Mouse (Mus musculus): Measurements from ENCODE around the gene Mtfp1.
A peak's percentile ranks its signal among the peaks of the same experiment; 100 is the strongest.
"Not testable (repeated sequence)": the region's sequence is repeated elsewhere in the genome, so short reads cannot be mapped to it uniquely, and the experiment has no call there.

The Mtfp1 gene

DNA sequence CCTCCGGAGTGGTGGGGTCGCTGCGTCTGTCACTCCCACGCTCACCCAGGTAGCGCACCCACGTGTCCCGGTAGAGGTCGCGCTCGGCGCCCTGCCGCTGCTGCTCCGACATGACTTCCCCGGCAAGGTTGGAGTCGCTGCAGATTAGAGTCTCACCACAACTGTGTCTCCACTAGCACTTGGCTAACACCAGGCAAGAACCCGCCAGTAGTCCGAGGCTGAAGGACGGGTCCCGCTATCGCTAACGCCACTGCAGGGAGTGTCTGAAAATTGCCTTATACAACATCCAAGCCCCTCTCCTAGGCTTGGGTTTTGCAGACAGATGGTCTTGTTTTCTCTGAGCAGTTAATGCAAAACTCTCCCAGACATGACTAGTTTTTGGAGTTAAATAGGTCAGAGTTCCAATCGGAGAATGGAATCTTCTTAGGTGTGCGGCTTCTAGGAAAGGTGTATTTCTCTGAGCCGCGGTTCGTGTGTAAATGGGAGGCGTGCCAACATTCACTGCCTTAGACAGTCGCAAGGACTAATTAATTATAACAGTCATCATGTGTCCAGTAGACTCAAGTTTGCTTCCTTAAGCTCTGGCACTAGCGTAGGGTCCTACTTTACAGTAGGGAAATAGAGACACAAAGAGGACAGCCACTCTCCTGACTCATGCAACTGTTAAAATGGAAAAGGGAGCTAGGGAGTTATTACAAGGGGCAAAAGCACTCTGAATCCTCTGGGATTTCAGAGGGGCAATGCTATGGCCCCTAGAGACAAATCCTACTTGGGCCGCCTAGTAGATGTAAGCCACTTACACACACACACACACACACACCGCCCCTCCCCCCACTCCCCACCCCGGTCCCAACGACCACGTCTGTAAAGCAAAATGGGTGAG lies at the start of gene Mtfp1:
Mtfp1 (minus strand) TSS at position 275 of the 883 bp plus-strand sequence.
- DNase-seq (ENCODE audit: low spot score in 2 of 2), result peak; percentile 39 to 53

DNA sequence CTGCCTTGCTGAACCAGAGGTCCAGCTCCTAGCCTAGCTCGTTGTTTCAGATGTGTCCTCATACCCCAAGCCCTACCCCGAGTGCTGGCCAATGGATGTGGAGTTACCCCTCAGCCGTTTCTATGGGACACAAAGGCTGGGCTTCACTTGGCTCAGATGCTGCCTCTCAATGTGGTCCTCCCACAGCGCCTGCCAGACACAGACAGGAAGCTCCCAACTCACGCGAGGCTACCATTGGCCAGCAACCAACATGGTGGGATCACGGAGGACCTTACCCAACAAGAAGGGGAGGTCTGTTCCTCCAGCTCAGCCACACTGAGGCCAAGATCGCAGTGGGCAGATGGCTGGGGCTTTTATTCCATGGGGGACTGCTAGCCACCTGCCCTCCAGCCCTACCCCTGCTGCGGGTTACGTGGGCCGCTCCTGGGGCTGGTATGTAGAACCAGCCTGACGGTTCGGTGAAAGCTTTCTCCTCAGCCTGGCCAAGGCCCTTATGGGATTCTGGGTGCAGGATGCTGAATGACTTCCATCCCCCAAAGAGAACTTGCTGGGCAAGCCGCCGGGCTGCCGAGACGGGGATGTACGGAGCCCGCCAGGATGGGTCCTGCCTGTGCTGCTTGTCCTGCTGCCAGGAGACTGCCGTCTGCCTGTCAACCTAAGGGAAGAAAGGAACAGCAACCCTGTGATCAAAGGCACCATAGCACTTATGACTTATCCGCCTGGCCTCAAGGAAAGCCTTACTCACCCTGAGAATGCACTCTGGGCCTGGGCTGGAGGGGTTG lies 48.2 kb upstream of the Mtfp1 start:
- no peak for DNase-seq (ENCODE audit: low spot score in 2 of 2)

DNA sequence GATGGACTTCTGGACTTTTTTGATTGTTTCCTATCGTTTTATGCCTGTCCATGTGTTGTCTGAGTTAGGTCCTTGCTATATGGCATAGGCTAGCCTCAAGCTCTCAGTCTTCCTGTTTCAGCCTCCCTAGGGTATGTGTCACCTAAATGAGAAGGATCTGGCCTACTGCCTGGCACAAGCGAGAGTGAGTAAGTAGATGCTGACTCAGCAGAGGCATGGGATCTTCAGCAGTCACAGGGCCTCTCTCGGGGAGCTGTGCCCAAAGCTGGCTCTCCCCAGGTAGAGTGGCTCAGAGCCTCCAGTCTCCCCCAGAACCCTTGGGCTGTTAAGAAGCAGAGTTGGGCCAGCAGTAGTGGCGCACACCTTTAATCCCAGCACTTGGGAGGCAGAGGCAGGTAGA lies 47.1 kb upstream of the Mtfp1 start:
- DNase-seq (ENCODE audit: low spot score in 2 of 2), result no peak

DNA sequence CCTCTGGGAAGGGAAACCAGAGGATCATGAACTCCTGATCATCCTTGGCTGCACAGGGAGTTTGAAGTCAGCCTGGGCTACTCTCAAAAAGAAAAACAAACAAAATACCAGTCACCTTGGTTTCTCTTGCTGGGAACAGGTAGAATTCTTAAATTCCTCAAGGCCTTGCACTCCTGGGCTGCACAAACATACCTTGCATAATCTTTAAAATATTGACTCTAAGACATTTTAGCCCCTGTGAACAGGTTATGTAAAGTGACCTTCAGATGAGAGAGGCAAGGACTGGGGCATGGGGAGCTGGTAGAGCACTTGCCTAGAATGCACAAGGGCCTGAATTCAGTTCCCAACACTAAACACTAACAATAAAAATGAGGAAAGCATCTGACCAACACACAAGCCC lies 46.3 kb upstream of the Mtfp1 start:
- DNase-seq (ENCODE audit: low spot score in 2 of 2), result no peak

DNA sequence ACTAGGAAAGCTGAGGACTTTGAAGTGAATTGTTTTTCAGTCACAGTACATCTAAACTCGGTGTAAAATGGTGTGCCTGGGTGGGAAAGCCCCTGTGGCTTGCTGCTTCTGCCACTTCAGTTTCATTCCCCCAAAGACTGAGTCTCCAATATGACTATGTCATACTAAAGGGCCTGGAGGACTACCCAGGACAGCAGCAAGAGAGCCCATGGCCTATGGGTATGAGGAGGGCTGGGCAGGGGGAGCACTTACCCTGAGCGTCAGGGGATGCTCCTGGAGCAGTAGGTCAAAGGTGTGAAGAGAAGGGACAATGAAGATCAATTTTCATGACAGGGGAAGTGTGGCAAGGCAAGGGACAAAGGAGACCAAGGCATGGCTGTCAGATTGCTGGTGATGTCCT lies 43.7 kb upstream of the Mtfp1 start:
- DNase-seq (ENCODE audit: low spot score in 2 of 2), result no peak

DNA sequence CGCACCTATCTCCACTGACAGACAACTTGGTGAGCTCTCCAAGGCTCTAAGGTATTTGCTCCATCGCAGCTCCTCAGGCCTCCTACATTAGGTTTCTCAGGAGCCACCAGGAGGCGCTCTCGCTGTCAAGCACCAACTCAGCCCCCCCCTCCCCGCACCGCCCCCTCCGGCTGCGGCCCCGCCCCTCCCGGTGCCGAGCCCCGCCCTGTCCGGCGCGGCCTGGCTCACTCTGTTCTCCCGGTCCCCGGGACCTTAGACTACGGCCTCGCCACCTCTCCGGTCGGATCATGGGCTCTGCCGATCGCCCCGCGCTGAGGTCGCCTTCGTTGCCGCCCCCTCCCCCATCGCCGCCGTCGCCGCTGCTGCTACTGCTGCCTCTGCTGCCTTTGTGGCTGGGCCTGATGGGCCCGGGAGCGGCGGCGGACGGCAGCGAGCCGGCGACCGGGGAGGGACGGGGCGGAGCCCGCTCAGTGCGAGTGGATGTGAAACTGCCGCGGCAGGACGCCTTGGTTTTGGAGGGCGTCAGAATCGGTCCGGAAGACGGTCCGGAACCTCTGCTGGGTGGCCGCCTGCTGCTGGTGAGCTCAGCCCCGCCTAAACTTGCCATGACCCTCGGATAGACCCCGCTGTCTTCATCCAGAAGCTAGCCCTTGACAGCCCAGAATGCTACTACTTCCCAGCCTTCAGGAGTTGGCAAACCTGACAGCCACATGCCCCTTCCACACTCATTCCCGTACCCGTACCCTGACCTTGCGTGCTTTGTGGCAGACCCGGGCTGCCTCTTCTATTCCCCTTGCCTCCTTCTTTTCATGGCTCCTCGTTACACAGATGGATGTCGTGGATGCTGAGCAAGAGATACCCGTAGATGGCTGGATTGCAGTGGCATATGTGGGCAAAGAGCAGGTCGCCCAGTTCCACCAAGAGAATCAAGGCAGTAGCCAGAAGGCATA lies 40.0 kb upstream of the Mtfp1 start, which contains the start of gene Rnf215:
Rnf215 (plus strand) TSS at position 217 of the 950 bp plus-strand sequence.
- peak; percentile 74 to 77 for DNase-seq (ENCODE audit: low spot score in 2 of 2)

DNA sequence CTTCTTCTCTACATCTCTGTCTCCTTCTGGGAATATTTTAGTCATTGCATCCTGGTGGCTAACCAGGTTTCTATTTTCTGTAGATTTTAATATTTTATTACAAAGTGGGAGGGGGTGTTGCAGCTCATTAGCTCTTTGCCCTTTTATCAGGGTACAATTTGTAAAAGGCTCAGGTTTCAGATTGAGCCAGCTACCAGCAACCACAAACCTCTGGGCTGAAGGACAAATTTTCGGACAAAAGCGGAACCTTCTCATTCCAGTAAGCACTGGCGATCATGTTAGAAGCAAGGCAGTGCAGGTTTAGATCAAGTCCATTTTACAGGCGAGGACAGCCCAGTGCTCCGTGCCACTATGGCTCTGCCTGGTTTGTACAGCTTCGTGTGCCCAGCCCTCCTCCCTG lies 39.2 kb upstream of the Mtfp1 start:
- no peak for DNase-seq (ENCODE audit: low spot score in 2 of 2)

DNA sequence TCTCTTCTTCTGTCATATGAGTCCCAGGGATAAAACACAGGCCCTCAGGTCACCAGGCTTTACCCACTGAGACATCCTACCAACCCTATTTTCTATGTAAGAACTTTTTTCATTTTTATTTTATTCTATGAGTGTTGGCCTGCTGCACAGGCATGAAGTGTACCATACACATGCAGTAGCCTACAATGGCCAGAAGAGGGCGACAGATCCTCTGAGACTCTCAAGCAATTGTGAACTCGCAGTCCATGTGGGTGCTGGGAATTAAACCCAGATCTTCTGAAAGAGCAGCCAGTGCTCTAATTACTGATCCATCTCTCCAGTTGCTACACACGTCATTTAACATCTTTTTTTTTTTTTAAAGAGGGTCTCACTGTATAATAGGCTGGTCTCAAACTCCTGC lies 38.2 kb upstream of the Mtfp1 start:
- DNase-seq (ENCODE audit: low spot score in 2 of 2), result no peak

DNA sequence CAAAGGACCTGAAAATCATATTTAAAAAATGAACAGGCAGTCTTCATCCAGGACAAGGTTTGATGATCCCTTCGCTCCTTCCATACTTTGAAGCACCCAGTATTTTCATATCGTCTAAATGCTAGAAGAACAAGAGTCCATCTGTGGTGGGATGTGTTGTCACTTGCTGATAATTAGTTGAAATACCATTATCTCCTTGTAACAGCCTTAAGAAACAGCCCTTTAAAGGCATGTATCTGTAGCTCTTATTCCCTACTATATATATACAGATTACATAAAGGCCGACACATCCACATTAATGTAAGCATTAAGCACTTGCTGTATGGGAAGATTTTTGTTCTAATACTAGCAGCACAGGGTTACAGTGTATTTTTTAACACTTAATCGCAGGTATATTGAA lies 33.2 kb upstream of the Mtfp1 start:
- not testable (repeated sequence) for DNase-seq (ENCODE audit: low spot score in 2 of 2)

DNA sequence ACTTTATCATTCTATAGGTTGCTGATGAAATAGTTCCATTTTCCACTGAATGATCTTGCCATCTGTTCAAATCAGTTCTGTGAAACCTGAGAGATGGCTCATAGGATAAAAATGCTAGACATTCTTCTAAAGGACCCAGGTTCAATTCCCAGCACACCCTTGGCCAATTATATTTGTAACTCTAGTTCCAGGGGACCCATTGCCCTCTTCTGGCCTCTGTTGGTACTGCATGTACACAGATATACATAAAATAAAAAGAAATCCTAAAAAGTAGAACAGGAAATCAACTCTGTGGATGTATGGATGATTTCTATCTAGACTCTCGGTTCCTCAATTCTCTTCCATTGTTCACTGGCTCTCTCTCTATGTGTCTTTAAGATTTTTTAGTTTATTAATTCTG lies 31.8 kb upstream of the Mtfp1 start:
- no peak for DNase-seq (ENCODE audit: low spot score in 2 of 2)

DNA sequence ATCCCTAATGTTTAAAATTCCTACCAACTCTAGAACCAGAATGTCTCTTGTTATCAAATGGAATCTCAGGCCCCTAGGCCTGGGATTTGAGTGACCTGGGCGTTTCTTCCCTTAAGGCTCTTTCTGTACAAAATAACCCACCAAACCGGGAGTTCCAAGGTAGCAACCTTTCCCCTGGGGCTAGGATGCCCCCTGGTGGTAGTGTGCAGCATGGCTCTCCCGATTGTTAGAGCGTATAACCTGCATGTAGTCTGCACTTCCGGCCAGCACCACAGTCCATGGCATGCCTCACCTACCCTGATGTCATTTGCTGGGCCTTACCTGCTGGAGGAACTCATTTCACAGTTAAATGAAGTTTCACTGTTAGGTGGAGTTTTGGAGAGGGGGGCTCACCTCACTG lies 28.7 kb upstream of the Mtfp1 start:
- no peak for DNase-seq (ENCODE audit: low spot score in 2 of 2)

DNA sequence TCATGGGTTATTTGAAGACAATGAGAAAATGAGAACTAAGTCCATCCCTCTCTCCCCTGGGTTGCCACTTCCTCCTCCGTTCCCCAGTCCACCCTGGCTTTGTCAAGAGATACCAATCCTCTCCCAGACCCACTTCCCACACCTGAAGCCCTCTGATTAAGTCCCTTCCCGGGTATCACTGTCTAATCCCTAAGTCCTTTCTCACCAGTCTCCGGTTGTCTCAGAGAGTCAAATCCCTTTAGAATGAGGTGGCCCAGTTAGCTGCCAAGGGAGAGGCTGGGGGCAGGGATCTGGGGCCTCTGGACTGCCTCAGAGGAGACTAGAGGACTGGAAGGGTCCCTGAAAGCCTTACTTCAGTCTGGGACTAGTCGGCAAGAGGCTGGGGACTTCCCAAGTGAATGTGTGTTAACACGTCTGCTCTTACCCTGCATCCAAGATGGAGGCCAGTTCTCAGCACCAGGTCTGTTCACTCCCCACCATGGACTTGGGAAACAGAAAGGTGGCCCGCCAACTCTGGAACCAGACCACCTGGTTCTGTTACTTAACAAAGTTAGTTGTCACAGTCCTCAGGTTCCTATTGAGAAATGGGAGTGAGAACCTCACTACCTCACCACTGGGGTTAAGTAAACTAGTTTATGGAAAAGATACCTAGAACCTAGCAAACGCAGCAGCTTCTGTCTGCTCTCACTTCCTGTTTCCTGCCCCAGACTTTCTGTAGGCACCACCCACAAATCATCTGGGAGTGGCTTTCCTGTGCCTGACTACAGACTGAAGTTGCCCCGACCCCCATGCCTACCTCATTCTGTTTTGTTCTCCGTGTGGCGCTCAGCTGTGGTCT lies 27.7 kb upstream of the Mtfp1 start, which contains the start of gene Sec14l2:
Sec14l2 (minus strand) TSS at position 674 of the 838 bp plus-strand sequence.
- no peak for DNase-seq (ENCODE audit: low spot score in 2 of 2)

DNA sequence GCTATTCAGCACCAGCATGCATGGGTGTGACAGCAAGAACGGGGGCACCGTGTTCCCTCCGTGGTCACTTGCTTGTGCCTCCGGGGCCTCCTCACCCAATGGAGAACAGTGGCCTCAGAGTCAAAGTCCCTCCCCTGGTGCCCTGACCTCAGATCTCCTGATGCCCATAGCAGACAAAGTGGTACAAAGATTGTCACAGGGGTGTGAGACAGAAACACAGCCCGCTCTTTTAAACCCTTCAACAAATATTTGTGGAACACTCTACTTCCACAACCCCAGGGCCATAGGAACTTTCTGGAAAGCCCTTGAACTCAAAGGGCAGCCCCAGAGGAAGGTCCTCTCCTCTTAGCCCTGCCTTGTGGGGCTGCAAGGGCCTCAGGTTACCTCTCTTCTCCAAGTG lies 27.0 kb upstream of the Mtfp1 start:
- no peak for DNase-seq (ENCODE audit: low spot score in 2 of 2)

DNA sequence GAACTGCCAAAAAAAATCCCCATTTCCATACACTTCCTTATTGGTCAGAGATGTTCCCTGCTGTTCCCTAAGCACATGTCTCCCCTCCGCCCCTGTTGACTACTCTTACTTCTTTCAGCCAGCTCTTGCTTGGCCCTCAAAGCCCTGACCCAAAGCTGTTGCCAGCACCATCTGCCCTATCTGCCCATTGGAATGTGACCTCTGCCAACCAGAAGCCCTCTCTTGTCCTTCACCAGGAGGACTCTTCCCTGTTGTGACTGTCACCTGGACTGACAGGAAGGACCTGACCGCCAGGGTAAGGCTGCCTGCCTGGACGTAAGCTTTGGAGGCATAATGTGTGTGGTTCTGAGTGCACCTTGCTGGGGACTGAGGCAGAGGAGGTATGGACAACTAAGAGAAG lies 26.4 kb upstream of the Mtfp1 start:
- DNase-seq (ENCODE audit: low spot score in 2 of 2), result no peak

DNA sequence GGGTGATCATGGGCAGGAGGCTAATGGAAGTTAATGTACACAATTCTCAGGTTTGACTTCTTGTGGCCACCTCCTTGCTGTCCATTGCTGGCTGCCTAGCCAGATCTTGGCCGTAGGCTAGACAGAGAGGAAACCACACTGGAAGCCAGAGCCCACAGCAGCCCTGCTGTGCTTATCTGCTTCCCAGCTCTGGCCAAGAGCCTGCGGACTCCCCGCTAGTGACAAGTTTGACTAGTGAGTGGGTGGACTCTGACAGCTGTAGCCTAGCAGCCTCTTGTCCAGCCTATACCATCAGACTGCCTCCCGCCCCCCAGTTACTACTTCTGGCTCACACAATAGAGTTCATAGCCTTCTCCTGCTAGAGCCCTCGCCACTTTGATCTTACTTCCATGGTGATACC lies 24.4 kb upstream of the Mtfp1 start:
- DNase-seq (ENCODE audit: low spot score in 2 of 2), result no peak

DNA sequence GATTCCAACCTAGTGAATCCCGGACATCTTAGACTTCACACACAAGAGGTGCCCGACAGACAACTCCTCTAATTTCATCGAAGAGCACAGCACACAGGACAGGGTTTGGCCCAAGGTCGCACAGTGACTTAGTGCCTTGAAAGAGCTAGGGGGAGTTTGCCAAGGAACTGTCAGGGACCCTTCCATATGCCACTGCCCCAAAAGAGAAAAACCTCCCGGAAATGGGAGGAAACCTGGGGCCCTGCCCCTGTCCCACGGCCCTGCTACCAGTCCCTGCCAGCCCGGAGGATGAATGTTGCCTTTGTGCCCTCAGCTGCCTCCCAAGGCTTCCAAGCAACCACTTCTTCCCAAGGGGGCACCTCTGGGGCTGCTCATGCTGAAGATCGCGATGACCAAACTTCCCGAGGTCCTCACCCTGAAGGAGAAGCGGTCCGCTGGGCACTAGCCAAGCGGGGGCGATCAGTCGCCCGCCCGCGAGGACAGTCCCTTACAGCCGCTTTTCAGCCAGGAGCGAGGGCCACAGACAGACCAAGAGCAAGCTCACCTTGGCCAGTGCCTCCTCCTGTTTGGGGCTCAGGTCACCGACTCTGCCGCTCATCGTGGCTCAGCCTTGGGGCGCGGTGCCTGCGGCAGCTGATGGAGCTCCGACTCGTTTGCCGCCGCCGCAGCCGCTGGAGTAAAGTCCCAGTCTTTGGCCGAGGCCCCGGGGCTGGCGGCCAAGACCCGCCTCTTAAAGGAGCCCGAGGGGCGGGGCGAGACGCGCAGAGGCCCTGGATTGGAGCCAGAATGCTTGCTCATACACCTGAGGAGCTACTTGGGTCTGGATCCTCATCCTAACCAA lies 23.1 kb upstream of the Mtfp1 start:
- DNase-seq (ENCODE audit: low spot score in 2 of 2), result peak; percentile 73 to 76

DNA sequence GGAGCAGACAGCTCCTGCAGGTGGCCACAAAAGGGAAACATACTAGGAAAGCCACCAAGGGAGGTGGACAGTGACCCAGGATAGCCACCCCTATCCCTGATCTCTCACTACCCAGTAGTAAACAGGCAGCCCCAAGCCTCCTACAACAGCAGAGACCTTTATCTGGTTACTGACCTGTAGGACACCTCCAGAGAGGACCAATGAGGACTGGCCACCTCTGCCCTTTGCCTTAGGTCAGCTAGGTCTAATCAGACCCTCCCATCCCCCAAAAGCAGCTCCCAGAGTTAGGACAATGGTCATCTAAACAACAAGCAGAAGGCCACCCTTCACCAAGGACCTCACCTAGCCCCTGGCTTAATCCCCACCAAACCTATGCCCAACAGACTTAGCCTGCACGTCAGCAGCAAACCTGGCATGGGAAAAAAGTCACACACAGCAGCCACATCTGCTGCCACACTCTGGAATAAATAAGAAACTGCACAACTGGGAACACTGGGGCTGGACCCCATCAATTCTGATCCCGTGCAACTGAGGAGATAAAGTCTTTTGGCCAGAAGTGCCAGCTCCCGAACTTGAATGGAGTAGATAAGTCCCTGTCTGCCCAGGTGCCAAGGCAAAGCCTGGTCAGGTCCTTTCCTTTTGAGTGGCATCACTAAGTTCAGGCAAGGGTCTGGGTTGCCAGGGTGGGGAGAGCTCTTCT lies 22.3 kb upstream of the Mtfp1 start:
- no peak for DNase-seq (ENCODE audit: low spot score in 2 of 2)

DNA sequence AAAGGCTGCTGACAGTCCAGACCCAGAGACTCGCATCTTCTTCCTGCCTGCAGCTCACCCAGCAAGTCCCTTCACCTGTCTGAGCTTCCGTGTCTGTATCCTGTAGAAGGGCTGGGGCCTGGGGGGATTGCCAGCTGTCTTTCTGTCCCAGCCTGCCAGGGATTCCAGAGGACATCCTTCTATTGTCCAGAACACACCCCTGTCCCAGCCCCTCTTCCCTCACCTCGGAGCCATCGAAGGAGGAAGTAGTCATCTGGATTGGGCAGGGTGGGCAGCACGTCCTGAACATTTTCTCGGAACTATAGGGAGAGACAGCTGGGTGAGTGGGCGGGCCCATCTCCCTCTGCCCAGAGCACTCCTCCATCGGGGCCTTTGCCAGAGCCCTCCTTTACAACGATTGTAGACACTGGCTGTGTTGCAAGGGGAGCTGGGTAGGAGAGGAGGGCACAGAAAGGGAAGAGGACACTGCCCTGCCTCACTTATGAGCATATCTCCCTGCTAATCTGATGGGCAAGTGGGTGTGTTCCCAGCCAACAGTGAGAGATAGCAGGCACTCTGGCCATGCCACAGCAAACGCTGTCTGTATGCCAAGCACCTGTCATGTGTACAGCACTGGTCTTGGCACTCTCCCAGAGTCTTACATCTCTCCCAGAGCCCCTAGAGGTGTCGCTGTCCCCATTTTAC lies 21.4 kb upstream of the Mtfp1 start:
- DNase-seq (ENCODE audit: low spot score in 2 of 2), result peak in 1 of 2 experiments; percentile 65

DNA sequence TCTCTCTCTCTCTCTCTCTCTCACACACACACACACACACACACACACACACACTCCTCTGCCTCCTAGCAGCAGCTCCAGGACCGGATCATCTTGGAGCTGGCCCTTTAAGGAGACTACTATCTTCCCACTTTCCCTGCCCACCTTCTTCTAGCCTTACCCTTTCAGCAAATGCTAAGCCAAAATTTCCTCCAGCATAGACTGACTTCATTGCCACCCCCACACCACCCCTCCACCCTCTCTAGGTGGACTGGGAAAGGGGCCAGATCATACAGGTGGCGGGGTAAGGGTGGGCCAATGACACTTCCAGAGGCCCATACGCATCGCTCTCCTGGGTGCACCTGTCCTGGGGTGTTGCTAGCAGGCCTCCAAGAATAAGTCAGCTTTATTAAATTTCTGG lies 20.2 kb upstream of the Mtfp1 start:
- DNase-seq (ENCODE audit: low spot score in 2 of 2), result no peak

Data from right cerebral cortex, postnatal 36 days (tissue).